Mouse (Mus musculus): ENCODE measurements around the gene BC004004.
"Not testable (repeated sequence)": the region's sequence is repeated elsewhere in the genome, so short reads cannot be mapped to it uniquely, and the experiment has no call there.

The BC004004 gene

GRCm38 (mm10) chr17:29258921-29259320 lies 9.7 kb upstream of the BC004004 start:
- in situ Hi-C loops (cut with MboI, MseI), result loop anchor here (10.0 kb wide), 1 partner anchor 256 kb away; no protein-coding TSS in a partner anchor

- in situ Hi-C loops (cut with MboI, MseI), result loop anchor here (10.0 kb wide), 1 partner anchor 255 kb away; no protein-coding TSS in a partner anchor
Observed at GRCm38 (mm10) chr17:29259489-29259888, 9.1 kb upstream of the BC004004 start.

- in situ Hi-C loops (cut with MboI, MseI), result no loop called here
Observed at GRCm38 (mm10) chr17:29260501-29260900, 8.1 kb upstream of the BC004004 start.

- in situ Hi-C loops (cut with MboI, MseI), result no loop called here
Observed at GRCm38 (mm10) chr17:29261603-29262258, 6.9 kb upstream of the BC004004 start.

- in situ Hi-C loops (cut with MboI, MseI), result no loop called here
Observed at GRCm38 (mm10) chr17:29262259-29262649, 6.3 kb upstream of the BC004004 start.

DNA sequence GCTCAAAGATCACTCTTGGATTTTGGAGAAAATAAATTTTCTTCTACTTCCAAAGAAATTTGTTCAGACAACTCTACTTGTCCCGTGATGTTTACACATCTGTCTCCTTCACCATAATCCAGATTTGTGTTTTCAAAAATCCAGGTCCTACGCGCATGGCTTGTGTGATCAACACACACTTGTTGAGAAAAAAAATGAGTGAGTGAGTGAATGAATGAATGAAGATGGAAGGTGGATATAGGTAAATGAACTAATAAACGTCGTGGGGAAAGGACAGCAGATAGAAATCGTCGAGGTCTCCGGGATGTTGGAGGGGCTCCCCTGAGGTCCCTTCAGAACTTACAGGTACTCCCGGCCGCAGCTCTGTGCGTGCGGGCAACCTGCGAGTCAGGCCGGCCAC lies 5.2 kb upstream of the BC004004 start:
- in situ Hi-C loops (cut with MboI, MseI), result no loop called here

GRCm38 (mm10) chr17:29263840-29264633 lies 4.6 kb upstream of the BC004004 start, which contains the start of gene Ppil1:
TSS of gene Ppil1 (minus strand) at chr17:29264186.
- in situ Hi-C loops (cut with MboI, MseI), result no loop called here

GRCm38 (mm10) chr17:29264760-29265159 lies 3.8 kb upstream of the BC004004 start:
- in situ Hi-C loops (cut with MboI, MseI), result no loop called here

GRCm38 (mm10) chr17:29267040-29267439 lies 1.5 kb upstream of the BC004004 start:
- in situ Hi-C loops (cut with MboI, MseI), result not testable (repeated sequence)

- in situ Hi-C loops (cut with MboI, MseI), result no loop called here
Observed at GRCm38 (mm10) chr17:29267931-29268681, 482 bp upstream of the BC004004 start.

DNA sequence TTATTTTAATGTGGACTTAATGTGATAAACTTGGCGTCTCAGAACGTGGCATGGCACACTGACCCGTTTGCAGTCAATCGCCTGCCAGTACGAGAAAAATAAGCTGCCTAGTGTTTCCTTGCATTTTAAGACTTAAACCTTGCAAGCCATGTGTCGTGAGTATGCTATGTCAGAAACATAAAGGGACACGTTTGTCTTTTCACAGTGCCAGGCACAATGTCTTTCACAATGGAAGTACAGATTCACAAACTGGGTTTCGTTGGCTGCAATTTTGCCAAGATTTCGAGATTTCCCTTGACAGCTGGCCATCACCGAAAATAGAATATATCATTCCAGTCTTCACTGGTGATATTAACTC lies 740 bp downstream of the BC004004 start:
- in situ Hi-C loops (cut with MboI, MseI), result no loop called here

DNA sequence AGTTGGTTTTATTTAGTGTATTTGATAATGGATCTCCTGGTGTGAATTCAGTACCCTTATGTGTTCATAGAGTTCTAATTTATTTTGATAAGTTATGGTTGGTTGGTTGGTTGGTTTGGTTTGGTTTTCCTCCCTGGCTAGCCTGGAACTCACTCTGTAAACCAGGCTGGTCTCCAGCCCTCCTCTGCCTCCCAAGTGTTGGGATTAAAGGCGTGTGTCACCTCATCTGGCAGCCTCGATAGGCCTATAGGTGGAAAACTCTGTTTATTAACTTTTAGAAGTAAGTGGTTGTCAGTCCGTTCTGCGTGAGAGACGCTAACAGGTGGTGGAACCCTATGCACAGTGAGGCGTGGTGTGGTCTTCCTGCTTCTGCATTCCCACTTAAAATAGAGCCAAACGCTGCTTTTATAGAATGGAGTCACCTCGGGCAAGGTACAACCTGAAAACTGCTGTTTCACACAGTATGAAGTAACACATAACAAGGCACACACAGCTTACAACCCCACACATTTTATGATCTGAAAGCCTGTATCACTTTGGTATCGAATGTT lies 1.6 kb downstream of the BC004004 start:
- in situ Hi-C loops (cut with MboI, MseI), result no loop called here

GRCm38 (mm10) chr17:29273156-29273555 lies 4.6 kb downstream of the BC004004 start:
- in situ Hi-C loops (cut with MboI, MseI), result no loop called here

DNA sequence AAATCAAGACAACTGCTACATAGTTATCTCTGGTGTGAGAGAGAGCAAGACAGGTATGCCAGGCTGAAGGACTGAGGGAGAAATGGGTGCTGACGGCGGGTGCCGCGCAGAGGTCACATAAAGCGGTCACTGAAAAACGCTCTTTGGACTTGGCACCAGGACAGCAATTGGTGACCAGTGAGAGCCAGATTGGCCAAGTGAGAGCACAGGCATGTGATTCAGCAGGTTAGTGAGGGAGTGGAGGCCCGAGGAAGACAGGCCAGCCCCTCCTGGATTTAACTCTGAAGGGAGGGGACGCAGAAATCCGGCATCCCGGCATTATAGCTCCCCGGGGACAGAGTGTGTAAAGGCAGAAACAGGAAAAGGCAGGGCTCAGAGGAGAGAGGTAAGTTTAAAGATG lies 5.3 kb downstream of the BC004004 start:
- in situ Hi-C loops (cut with MboI, MseI), result no loop called here

- in situ Hi-C loops (cut with MboI, MseI), result no loop called here
Observed at GRCm38 (mm10) chr17:29280422-29280821, 11.8 kb downstream of the BC004004 start.

DNA sequence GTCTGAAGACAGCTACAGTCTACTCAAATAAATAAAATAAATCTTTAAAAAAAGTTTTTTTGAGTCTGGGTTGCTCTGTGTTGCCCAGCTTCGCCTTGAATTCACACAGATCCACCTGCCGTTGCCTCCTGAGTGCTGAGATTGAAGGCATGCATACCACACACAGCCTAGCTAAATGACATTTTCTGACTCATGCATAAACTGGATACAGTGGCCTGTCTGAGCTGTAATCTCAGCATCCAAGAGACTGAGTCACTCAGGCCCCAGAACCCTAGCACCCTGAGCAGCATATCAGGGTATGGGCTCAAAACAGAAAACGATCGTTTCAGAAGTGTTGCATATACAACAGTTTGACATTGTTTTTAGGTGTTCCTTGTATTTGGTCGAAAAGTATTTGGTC lies 13.0 kb downstream of the BC004004 start:
- in situ Hi-C loops (cut with MboI, MseI), result no loop called here

DNA sequence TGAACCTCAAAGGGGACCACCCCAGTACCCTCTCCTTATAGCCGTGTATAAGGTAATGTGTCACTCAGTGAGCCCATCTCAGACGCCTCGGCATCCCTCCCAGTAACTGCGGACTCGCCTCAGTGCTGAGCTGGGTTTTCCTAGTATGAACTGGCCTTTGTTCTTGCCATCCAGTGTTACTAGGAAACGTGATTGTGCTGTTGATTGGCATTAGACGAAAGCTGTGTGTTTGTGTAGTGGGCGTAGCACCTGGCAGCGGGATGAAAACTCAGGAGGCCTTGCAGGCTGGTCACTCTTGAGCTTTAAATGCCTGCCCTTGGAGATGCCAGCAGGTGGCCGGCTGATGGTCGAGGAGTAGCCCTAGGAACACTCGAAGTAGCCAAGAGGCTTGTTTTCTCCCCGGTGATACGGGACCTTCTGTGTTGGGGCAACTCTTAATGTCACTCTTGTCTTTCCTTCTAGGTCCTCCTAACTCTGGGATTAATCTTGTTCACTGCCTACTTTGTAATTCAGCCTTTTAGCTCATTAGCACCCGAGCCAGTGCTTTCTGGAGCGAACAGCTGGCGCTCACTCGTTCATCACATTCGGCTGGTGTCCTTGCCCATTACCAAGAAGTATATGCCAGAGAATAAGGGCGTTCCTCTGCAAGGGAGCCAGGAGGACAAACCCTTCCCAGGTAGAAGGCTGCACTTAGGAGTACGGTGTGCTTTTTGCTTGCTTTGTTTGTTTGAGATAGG lies 13.8 kb downstream of the BC004004 start:
- in situ Hi-C loops (cut with MboI, MseI), result no loop called here

DNA sequence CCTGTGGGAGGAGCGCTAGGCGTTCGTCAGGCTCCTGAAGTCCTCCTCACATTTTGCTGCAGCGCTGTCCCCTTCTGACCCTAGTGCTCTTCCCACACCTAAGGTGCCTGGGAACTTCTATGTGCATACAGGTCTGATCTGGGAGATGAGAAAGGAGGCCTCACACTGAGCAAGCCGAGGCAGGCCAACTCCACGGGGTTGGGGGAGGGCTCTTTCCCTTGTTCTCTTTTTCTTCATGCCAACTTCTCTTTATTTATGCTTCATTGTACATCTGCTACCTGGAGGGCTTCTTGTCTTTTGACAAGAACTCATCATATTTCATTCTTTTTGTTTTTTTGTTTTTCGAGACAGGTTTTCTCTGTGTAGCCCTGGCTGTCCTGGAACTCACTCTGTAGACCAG lies 23.2 kb downstream of the BC004004 start:
- in situ Hi-C loops (cut with MboI, MseI), result no loop called here

- in situ Hi-C loops (cut with MboI, MseI), result no loop called here
Observed at GRCm38 (mm10) chr17:29292996-29293395, 24.4 kb downstream of the BC004004 start.

DNA sequence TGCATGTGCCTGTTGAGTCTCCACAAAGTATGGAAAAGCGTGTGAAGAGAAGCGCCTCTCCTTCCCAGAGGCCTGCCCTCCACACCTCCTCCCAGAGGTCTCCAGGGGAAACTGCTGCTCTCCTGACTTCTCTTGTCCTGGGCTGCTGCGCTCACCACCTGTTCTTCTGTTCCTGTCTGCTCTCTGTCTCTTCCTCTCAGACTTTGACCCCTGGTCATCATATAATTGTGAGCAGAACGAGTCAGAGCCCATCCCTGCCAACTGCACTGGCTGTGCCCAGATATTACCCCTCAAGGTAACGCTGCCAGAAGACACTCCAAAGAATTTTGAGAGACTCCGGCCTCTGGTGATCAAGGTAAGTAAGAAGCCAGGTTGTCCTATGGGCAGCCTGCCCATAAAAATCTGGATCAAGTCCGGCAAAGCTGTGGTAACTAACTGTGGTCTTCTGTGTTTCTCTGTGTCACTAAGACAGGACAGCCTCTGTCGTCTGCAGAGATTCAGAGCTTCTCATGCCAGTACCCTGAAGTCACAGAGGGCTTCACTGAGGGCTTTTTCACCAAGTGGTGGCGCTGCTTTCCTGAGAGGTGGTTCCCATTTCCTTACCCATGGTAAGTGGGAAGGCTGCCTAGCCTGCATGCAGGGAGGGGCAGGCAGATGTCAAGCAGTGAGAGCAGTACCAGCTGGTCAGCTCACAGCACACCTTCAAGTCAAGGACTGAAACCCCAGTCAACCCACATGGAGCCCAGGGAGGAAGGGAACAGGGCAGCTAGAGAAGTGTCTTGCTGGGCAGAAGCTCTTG lies 25.4 kb downstream of the BC004004 start:
- in situ Hi-C loops (cut with MboI, MseI), result no loop called here

- in situ Hi-C loops (cut with MboI, MseI), result no loop called here
Observed at GRCm38 (mm10) chr17:29295835-29296234, 27.2 kb downstream of the BC004004 start.
